Mouse (Mus musculus) v-Abl transformed pro-B cells (cell line): Measurements from ENCODE around the gene Zzef1.
"Not testable (repeated sequence)": the region's sequence is repeated elsewhere in the genome, so short reads cannot be mapped to it uniquely, and the experiment has no call there.

Source experiments
- in situ Hi-C, 2 experiments: fragments of 400-800 bp; cut with MboI; formaldehyde crosslinking; loops; one replicate each; pipeline ENCODE4 v1.15.1; 2025; ENCODE audit not compliant: unreplicated experiment in 2 of 2

Gene Zzef1

DNA sequence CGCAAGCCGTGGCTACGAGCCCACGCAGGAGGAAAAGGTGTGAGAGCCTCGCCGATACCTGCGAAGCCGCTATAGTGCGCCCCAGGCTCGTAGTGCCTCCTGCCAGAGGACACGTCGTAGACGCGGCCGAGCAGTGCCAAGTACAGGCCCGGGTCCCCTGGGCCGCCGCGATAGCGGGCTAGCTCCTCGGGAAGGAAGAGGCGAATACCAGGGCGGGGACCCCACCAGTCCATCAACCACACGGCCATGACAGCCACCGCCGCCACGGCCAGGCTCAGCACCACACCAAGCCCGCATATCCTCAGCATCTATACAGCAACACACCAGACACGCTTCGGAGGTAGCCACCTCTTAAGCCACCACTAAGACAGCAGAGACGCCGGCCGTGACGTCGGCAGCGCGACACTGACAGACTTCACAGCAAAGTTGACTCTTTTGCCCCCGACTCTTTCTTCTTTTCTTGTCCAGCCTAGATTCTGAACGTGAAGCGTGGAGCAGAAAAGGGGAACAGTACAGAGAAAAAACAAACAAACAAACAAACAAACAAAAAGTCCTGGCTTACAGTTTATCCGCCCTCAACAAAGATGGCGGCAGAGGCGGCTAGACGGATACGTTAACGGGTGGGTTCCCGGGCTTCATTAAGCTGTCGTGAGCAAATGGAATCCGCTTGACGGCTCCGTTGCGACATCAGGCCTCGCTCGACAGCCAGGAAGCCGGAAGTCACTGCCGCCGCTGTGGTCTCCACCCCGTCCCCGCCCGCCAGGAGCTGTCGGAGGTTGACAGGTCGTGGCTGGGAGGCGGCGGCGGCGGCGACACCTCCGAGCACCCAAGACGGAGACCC lies at the start of gene Zzef1, which contains the start of gene Cyb5d2:
Gene Zzef1 (plus strand): TSS at position 772 of the 841 bp plus-strand sequence.
Gene Cyb5d2 (minus strand): TSS at position 688 of the 841 bp plus-strand sequence.
- in situ Hi-C loops: loop anchor here in 1 of 2 experiments (25.0 kb wide), 1 partner anchor 583 kb away; the partner anchor contains the start of genes 4933427D14Rik, Gm43951, Med31 and Txndc17

DNA sequence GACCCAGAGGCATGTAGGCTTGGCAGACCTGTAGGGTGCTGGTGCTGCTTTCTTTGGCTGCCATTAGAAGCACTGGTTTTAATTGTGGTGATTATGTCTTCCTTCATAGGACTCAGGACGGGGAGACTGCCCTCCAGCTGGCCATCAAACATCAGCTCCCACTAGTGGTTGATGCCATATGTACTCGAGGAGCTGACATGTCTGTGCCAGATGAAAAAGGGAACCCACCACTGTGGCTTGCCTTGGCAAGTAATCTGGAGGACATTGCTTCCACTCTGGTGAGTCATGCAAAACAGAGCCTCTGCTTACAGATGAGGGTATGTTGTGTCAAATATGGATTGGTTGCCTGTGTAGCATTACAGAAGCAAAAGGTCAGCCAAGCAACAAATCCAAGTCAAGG lies 44.1 kb upstream of the Zzef1 start:
- in situ Hi-C loops: no loop called here

DNA sequence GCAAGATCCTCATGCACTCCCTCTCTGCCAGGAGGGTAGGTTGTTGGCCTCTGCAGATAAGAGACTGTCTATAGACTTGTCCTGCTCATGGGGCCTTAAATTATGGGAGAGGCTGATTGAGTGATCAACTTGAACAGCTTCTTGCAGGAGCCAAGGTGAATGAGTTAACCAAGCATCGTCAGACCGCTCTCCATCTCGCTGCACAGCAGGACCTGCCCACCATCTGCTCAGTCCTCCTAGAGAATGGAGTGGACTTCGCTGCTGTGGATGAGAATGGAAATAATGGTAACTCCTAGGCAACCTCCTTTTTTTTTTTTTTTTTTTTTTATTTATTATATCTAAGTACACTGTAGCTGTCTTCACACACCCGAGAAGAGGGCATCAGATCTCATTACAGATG lies 37.7 kb upstream of the Zzef1 start:
- in situ Hi-C loops: no loop called here

DNA sequence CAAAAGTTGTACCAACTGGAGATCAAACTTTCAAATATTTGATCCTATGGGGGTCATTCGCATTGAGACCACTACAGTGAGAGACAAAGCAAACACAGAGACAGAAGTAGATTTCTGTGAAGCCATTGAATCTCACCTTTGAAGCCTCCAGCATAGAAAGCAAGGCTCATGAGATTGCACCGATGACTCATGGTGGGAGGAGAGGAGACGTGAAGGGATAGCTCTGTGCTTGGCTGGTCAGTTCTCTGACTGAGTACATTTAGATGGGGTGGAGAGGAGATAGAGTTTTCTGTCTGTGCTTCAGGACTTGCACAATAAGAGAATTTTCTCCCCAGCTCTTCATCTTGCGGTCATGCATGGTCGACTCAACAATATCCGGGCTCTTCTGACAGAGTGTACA lies 36.4 kb upstream of the Zzef1 start:
- in situ Hi-C loops: no loop called here

DNA sequence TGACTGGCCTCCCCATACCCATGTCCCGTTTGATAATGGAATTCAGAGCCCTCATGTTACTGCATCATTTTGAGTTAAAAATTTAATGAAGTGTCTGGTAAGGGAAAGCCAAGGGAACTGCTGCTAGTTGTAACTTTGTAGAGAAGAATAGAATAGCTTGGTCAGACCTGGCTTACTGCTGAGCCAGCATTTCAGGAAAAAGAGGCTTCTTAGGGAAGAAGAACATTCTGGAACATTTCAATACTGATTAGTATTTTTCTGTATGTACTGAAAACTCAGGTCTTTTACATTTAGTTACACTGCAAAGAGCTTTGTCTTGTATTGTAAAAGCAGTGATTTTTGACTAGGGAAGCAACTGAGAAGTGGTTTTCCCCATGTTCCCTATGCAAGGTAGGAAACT lies 35.2 kb upstream of the Zzef1 start:
- in situ Hi-C loops: no loop called here

DNA sequence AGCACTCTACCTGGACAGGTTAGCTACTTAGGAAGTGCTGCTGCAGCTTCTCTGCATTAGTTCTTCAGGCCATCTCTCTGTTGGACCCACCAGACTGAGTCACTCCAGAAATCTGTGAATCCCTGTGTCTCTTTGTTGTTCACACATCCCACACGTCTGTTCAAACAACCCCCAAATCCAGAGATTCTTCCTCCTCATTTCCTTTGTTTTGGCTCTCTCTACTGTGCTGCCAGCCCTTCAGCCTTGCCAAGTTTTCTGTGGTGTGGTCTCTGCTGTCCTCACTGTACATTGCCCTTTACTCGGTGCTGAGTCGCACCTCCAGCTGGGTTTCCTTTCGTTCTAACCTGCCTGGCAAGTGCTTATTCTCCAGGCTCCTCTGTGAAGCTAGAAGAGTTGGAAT lies 31.8 kb upstream of the Zzef1 start:
- in situ Hi-C loops: no loop called here

DNA sequence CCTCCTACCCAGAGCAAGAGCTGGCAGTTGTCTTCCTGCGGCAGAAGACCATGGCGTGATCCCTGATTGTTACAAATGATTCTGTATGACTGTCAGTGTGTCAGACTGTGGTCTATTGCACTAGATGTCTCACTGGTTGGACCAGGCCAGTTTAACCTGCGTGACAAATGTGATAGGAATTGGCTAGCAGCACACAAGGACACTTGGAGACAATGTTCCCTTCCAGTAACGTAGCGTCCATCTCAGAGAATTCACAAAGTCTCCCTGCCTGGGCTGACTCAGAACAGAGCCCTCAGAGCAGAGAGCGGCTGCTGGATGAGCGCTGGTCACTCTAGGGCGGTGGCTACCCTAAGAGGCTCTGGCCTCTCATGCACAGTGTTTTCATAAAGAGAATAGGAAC lies 28.3 kb upstream of the Zzef1 start:
- in situ Hi-C loops: no loop called here

DNA sequence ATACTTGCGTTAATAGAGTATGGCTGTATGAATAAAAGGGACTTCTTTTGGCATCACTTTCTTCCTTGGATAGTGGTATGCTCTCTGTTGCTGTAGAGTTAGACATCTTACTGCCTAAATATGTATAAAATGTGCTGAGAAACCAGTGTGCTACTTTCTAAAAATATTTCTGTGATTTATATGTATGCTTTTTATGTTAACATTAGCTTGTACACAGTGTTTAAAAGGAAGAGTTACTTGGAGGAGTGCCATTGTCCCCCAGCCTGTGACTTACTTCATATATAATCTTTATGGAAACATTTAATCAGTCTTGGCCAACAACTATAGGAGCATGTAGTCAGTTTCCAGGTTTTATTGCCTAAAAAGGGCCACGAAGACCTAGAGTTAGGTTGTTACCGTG lies 27.0 kb upstream of the Zzef1 start:
- in situ Hi-C loops: no loop called here

DNA sequence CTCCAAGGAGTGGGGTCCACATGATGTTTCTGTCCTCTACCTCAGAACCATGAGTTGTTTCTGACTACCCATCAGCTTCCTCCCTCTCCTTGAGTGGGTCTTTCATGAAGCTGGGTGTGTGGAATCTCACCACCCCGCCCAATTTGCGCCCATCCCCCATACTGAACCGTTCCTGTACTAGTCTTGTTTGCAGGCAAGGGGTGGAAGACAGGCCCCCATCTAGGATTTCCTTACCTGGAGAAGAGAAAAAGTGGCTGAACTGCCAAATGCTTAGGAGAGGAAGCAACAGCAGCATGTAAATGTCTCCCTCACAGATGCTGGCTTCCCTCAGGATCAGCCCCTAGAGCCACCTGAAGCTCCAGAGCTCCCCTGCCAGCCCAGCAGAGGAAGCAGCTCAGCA lies 25.7 kb upstream of the Zzef1 start:
- in situ Hi-C loops: no loop called here

DNA sequence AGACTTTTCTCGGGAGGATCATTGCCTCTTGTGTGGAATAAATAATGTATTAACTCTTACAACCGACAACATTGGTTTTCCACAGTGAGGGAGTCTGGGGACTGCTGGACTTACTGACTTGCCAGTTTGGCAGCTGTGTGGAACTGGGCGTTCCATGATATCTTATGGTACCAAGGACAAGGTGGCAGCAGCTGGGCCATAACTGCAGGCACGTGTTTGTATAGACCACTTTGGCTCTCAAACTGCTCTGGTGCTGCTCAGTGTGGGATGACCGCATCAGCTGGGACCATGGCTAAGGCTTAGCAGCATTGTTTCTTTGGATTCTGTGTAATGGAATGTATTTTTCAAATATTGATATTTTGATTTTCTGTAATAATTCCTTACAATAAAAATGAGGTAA lies 25.2 kb upstream of the Zzef1 start:
- in situ Hi-C loops: no loop called here

DNA sequence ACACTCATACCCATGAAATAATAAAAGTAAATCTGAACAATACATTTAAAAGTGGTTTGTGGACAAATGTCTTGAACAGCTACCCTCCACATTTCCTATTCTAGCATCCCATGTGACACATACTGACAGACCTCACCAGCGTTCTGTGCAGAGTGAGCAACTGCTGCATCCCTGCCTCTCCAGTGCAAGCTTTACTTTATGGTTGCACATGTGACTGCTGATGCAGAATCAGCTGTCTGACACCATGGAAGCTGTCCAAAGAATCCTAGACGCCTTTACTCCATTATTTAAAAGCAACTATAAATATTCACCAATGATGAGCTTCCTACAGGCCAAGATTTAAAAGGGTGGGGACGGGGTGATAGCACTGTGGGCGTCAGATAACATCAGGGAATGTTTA lies 24.6 kb upstream of the Zzef1 start:
- in situ Hi-C loops: no loop called here

DNA sequence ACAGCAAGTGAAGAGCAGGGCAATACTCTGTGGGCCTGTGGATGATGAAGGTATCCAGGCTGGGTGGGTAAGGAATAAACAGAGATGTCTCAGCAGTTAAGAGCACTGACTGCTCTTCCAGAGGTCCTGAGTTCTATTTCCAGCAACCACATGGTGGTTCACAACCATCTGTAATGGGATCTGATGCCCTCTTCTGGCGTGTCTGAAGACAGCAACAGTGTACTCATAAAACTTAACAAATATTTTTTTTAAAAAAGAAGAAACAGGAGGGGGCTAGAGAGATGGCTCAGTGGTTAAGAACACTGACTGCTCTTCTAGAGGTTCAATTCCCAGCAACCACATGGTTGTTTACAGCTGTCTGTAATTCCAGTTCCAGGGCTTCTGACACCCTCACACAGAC lies 23.4 kb upstream of the Zzef1 start:
- in situ Hi-C loops: not testable (repeated sequence)

DNA sequence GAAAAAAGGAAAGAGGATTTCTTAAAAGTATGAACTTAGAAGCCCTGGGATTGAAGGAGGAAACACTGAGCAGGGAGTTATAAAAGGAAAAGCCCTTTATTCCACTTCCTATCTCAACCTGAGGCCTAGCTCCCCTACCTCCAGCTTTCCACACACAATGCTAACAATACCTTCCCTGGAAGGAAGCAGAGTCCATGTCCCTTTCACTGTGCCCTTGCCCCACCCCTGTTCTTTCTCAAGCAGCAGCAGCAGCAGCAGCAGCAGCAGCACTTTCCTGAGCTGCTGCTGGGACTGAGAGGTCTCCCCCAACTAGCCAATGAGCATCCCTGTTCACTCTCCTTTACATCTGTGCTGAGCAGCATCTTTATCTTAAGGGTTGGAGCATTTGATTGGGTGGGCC lies 17.1 kb upstream of the Zzef1 start:
- in situ Hi-C loops: loop anchor here in 1 of 2 experiments (25.0 kb wide), 1 partner anchor 567 kb away; the partner anchor contains the start of genes 4933427D14Rik, Gm43951, Med31 and Txndc17

DNA sequence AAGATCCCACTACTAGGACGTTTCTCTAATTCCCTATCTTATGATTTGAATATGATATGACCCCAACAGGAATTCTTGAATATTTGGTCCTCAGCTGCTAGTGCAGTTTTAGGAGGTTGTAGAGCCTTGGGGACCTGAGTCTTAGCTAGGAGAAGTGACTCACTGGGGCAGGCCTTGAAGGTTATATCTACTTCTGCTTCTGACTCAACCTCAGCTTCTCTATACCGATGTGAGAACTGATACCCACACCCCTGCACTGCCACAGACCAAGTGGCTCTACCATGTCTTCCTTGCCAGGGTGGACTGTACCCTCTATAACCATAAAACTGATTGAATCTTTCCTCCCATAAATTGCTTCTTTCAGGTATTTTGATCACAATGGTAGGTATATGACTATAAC lies 13.9 kb upstream of the Zzef1 start:
- in situ Hi-C loops: loop anchor here in 1 of 2 experiments (25.0 kb wide), 1 partner anchor 570 kb away; the partner anchor contains the start of genes 4933427D14Rik, Gm43951, Med31 and Txndc17

DNA sequence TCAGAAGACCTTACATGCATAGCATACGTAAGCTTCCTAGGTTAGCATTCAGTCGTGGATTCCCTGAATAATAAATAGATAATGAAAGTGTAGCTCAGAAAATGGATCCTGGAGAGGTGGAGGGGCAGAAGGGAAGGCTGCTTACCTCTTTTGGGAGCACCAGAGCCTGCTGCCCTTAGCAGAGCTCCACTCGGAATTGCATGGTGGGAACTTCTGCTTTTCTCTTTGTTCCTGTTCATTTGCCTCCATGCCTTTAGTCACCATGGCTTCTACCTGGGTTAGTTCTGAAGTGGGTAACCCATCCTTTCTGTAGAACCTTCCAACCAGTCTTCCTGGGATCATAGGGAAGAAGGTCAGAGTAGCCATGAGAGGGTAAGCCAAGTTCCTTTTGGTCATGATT lies 13.5 kb upstream of the Zzef1 start:
- in situ Hi-C loops: loop anchor here in 1 of 2 experiments (25.0 kb wide), 1 partner anchor 570 kb away; the partner anchor contains the start of genes 4933427D14Rik, Gm43951, Med31 and Txndc17

DNA sequence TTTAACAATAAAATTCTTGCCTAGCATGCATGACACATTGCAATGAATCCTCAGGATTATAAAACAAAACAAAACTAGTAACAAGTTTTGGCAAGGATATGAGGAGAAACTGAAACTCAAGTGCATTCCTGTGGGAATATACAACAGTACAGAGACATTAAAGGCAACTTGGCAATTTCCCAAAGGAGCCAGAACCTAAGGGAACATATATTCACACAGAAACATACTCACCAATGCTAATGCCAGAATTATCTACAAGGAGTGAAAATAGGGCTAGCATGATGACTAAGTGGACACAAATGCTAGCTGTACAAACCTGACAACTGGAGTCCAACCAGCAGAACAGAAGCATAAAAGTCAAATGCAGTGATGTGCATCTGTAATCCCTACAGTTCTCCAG lies 4.0 kb upstream of the Zzef1 start:
- in situ Hi-C loops: loop anchor here in 1 of 2 experiments (25.0 kb wide), 1 partner anchor 580 kb away; the partner anchor contains the start of genes 4933427D14Rik, Gm43951, Med31 and Txndc17

DNA sequence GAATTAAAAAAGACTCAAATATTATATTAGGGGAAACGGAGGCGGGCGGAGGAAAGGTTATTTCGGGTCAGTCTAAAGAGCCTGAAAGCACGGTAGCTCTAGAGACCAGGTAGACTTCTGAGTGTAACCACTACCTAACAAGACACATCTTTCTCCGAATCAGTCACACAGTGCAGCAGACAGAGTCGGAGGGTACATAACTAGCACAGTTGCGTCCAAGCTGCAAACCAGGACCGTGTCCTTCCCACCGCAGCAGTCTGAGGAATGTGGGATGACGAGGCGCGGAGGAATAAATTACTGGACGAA lies 924 bp upstream of the Zzef1 start:
- in situ Hi-C loops: loop anchor here in 1 of 2 experiments (25.0 kb wide), 1 partner anchor 583 kb away; the partner anchor contains the start of genes 4933427D14Rik, Gm43951, Med31 and Txndc17

DNA sequence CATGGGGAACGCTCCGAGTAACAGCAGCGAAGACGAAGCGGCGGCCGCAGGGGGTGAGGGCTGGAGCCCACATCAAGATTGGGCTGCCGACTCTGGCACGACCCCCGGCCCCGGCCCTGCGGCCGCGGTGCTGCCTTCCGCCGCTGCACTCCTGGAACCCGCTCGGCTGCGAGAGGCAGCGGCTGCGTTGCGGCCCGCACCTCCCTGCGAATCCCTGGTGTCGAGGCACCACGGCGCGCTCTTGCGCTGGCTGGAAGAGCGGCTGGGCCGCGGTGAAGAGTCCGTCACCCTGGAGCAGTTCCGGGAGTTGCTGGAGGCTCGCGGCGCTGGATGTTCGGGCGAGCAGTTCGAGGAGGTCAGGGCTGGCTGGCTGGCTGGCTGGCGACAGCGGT lies 266 bp downstream of the Zzef1 start:
- in situ Hi-C loops: loop anchor here in 1 of 2 experiments (25.0 kb wide), 1 partner anchor 584 kb away; the partner anchor contains the start of genes 4933427D14Rik, Gm43951, Med31 and Txndc17

DNA sequence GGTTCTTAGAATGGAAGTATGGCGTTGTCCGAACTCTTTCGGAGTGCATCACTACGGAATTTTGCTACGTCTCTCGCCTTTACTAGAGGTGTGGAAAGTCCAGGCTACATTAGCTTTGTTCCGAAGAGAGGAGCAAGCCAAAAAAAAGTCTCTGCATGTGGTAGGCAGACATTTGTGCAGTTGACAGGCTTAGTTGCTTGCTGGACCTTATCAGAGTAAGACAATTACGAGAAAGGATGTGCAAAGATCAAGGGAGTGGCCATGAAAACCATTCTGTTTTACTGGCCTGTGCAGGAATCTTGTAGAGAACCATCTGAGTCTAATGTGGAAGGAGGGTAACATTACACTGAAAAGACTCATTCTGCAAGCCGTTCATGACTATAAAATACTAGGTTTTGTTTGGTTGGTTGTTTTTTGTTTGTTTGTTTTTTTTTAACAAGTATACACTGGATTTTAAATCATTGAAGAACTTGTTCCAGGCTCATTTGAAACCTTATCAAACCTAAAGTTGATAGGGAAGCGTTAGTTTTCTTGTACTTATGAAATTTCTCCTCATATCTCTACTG lies 830 bp downstream of the Zzef1 start:
- in situ Hi-C loops: loop anchor here in 1 of 2 experiments (25.0 kb wide), 1 partner anchor 585 kb away; the partner anchor contains the start of genes 4933427D14Rik, Gm43951, Med31 and Txndc17

DNA sequence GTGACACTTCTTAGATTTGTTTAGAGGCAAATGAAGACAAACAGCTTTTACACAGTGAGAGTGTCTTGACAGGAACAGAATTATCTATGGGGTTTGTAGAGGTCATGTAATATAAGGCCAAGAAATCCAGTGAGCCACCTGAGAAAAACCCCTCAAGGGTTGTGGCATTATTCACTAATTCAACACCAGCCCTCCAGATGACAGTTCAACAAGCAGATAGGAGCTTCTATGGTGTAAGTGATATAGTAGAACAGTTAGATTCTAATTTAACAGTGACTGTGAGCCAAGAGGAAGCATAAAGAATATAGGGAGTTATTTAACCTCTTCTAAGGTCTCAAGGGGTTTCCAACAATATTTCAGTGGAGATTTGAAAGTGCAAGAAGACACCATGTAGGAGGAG lies 2.1 kb downstream of the Zzef1 start:
- in situ Hi-C loops: loop anchor here in 1 of 2 experiments (25.0 kb wide), 1 partner anchor 586 kb away; the partner anchor contains the start of genes 4933427D14Rik, Gm43951, Med31 and Txndc17

DNA sequence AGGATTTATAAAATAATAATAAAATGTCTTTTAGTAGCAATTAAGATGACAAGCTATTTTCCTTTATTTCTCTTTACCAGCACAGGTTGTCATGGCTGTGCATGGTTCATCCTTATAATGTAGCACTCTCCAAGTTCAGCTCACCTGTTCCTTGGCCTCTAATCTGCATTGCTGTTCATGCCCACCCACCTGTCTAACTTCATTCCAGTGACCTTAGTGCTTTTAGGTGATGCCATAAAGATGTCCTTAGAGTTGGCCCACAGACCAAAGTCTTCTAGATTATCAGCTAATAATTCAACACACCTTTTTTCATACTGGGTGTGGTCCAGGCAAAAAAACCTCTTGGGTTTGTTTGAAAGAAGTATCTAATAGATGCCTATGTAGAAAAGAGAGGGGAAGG lies 5.2 kb downstream of the Zzef1 start:
- in situ Hi-C loops: no loop called here
